Mouse (Mus musculus): ENCODE results near the gene Mpdu1. TPM values are rescaled to one million over a fixed set of nuclear protein-coding genes. Genes with fewer than 3 reads are reported as not detected.
A peak's percentile ranks its signal among the peaks of the same experiment; 100 is the strongest.

The Mpdu1 gene
- polyA plus RNA-seq, 1 experiment, result 65.7 TPM

DNA sequence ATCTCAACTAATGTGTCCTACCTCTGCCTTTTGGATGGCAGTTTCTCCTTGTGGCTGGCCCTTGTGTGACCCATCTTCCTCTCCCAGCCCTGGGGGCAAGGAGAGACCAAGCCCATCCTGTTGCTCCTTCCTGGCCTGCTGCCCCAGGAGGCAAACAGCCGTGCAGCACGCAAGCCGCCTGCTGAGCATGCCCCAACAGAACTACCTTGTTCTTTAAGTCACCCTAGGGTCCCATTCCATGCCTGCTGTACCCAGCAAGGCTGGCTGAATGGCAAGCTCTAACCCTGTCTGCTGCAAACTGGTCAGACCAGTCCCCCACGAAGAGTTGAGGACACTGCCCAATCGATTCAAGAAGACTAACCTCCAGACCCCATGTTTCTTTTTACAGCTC is 6.4 kb downstream of the Mpdu1 start:
- peak overlapping the region; percentile 85 for H3K27ac ChIP-seq (ENCODE audit: insufficient read depth, low read length)
- peaks cover 20% of the 10 kb centered on the region for H3K36me3 ChIP-seq (ENCODE audit: control insufficient read depth, insufficient read depth, low read length, poor library complexity, severe bottlenecking)
- TF ChIP-seq CTCF (IDR thresholded peaks at IDR 0.05; ENCODE audit: low read depth, low read length), result no peak
- no peak for TF ChIP-seq POLR2A (IDR thresholded peaks at IDR 0.05; ENCODE audit: insufficient read depth, low read length)
- TF ChIP-seq EP300 (IDR thresholded peaks at IDR 0.05; ENCODE audit: insufficient read depth, low read depth, low read length), result peak; percentile 93
- no peaks in the 10 kb centered on the region for H3K27me3 ChIP-seq (ENCODE audit: control insufficient read depth, insufficient read depth, low read length, poor library complexity, severe bottlenecking)
- no peaks in the 10 kb centered on the region for H3K9me3 ChIP-seq (replicated peaks; ENCODE audit: control insufficient read depth, insufficient read depth, low read length, poor library complexity, severe bottlenecking)
- H3K4me1 ChIP-seq (ENCODE audit: control insufficient read depth, insufficient read depth, low read length), result no peaks in the 10 kb centered on the region
- peak overlapping the region; percentile 77 for H3K9ac ChIP-seq (ENCODE audit: low read depth, poor library complexity, severe bottlenecking)
- peak overlapping the region; percentile 77 for H3K4me3 ChIP-seq (ENCODE audit: low read depth, low read length)

- Histone ChIP-seq H3K4me3 (ENCODE audit: low read depth, low read length) (peak within 1 kb of the TSS; percentile 77), H3K36me3 (ENCODE audit: control insufficient read depth, insufficient read depth, low read length, poor library complexity, severe bottlenecking) (peaks cover 26% of the 10 kb centered on the region), H3K27me3 (ENCODE audit: control insufficient read depth, insufficient read depth, low read length, poor library complexity, severe bottlenecking) (no peaks in the 10 kb centered on the region), H3K9me3 (replicated peaks; ENCODE audit: control insufficient read depth, insufficient read depth, low read length, poor library complexity, severe bottlenecking) (no peaks in the 10 kb centered on the region), H3K27ac (ENCODE audit: insufficient read depth, low read length) (peak within 1 kb of the TSS; percentile 85), H3K9ac (ENCODE audit: low read depth, poor library complexity, severe bottlenecking) (peak within 1 kb of the TSS; percentile 77), H3K4me1 (ENCODE audit: control insufficient read depth, insufficient read depth, low read length) (no peaks in the 10 kb centered on the region)
- 0 out of 2 replicates have a peak, but pooled peaks have one; percentile 33 for TF ChIP-seq EP300 (IDR thresholded peaks at IDR 0.05; ENCODE audit: insufficient read depth, low read depth, low read length)
- peak; percentile 70 for TF ChIP-seq CTCF (IDR thresholded peaks at IDR 0.05; ENCODE audit: low read depth, low read length)
- peak; percentile 16 for TF ChIP-seq POLR2A (IDR thresholded peaks at IDR 0.05; ENCODE audit: insufficient read depth, low read length)
Measured at GRCm38 (mm10) chr11:69655264-69656064, 7.0 kb downstream of the Mpdu1 start, which contains the start of gene Sox15. Sox15 (plus strand) TSS chr11:69655314.

DNA sequence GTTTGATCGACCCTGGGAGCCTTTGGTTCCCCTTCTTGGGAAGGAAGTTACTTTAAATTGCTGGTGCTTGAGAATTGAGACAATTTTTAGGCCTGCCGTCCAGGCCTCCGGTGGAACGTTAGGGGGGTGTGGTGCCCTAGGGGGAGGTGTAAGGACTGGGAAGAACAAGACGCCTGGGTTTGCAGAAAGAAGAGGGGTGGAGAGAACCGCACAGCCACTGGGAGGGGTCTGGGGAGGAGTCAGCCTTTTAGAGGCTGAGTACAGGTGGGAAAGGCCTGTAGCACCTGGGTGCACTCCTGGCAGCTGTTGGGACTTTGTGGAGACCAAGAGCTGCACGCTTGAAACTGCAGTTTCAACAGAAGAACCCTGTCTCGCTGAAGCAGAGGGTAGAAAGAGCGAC is 7.7 kb downstream of the Mpdu1 start:
- peak overlapping the region; percentile 77 for H3K4me3 ChIP-seq (ENCODE audit: low read depth, low read length)
- peak; percentile 70; the same call in 1 of the 2 replicates for TF ChIP-seq EP300 (IDR thresholded peaks at IDR 0.05; ENCODE audit: insufficient read depth, low read depth, low read length)
- peak; percentile 97 for TF ChIP-seq POLR2A (IDR thresholded peaks at IDR 0.05; ENCODE audit: insufficient read depth, low read length)
- TF ChIP-seq CTCF (IDR thresholded peaks at IDR 0.05; ENCODE audit: low read depth, low read length), result no peak
- no peaks in the 10 kb centered on the region for H3K27me3 ChIP-seq (ENCODE audit: control insufficient read depth, insufficient read depth, low read length, poor library complexity, severe bottlenecking)
- H3K36me3 ChIP-seq (ENCODE audit: control insufficient read depth, insufficient read depth, low read length, poor library complexity, severe bottlenecking), result peaks cover 32% of the 10 kb centered on the region
- H3K9ac ChIP-seq (ENCODE audit: low read depth, poor library complexity, severe bottlenecking), result peak overlapping the region; percentile 77
- H3K9me3 ChIP-seq (replicated peaks; ENCODE audit: control insufficient read depth, insufficient read depth, low read length, poor library complexity, severe bottlenecking), result no peaks in the 10 kb centered on the region
- H3K27ac ChIP-seq (ENCODE audit: insufficient read depth, low read length), result peak overlapping the region; percentile 85
- no peaks in the 10 kb centered on the region for H3K4me1 ChIP-seq (ENCODE audit: control insufficient read depth, insufficient read depth, low read length)

GRCm38 (mm10) chr11:69653399-69653798 is 9.0 kb downstream of the Mpdu1 start:
- Histone ChIP-seq H3K27ac (ENCODE audit: insufficient read depth, low read length) (peak overlapping the region; percentile 85), H3K9me3 (replicated peaks; ENCODE audit: control insufficient read depth, insufficient read depth, low read length, poor library complexity, severe bottlenecking) (no peaks in the 10 kb centered on the region), H3K27me3 (ENCODE audit: control insufficient read depth, insufficient read depth, low read length, poor library complexity, severe bottlenecking) (no peaks in the 10 kb centered on the region), H3K4me3 (ENCODE audit: low read depth, low read length) (no peak overlapping the region), H3K9ac (ENCODE audit: low read depth, poor library complexity, severe bottlenecking) (no peak overlapping the region), H3K4me1 (ENCODE audit: control insufficient read depth, insufficient read depth, low read length) (no peaks in the 10 kb centered on the region), H3K36me3 (ENCODE audit: control insufficient read depth, insufficient read depth, low read length, poor library complexity, severe bottlenecking) (peaks cover 40% of the 10 kb centered on the region)
- TF ChIP-seq CTCF (IDR thresholded peaks at IDR 0.05; ENCODE audit: low read depth, low read length) (no peak), EP300 (IDR thresholded peaks at IDR 0.05; ENCODE audit: insufficient read depth, low read depth, low read length) (no peak), POLR2A (IDR thresholded peaks at IDR 0.05; ENCODE audit: insufficient read depth, low read length) (no peak)

- Histone ChIP-seq H3K4me1 (ENCODE audit: control insufficient read depth, insufficient read depth, low read length) (no peaks in the 10 kb centered on the region), H3K27ac (ENCODE audit: insufficient read depth, low read length) (no peak overlapping the region), H3K9ac (ENCODE audit: low read depth, poor library complexity, severe bottlenecking) (no peak overlapping the region), H3K9me3 (replicated peaks; ENCODE audit: control insufficient read depth, insufficient read depth, low read length, poor library complexity, severe bottlenecking) (no peaks in the 10 kb centered on the region), H3K4me3 (ENCODE audit: low read depth, low read length) (no peak overlapping the region), H3K27me3 (ENCODE audit: control insufficient read depth, insufficient read depth, low read length, poor library complexity, severe bottlenecking) (no peaks in the 10 kb centered on the region), H3K36me3 (ENCODE audit: control insufficient read depth, insufficient read depth, low read length, poor library complexity, severe bottlenecking) (peaks cover 88% of the 10 kb centered on the region)
- TF ChIP-seq CTCF (IDR thresholded peaks at IDR 0.05; ENCODE audit: low read depth, low read length), result no peak
- no peak for TF ChIP-seq EP300 (IDR thresholded peaks at IDR 0.05; ENCODE audit: insufficient read depth, low read depth, low read length)
- TF ChIP-seq POLR2A (IDR thresholded peaks at IDR 0.05; ENCODE audit: insufficient read depth, low read length), result no peak
Measured at GRCm38 (mm10) chr11:69645860-69646259, 16.6 kb downstream of the Mpdu1 start.

DNA sequence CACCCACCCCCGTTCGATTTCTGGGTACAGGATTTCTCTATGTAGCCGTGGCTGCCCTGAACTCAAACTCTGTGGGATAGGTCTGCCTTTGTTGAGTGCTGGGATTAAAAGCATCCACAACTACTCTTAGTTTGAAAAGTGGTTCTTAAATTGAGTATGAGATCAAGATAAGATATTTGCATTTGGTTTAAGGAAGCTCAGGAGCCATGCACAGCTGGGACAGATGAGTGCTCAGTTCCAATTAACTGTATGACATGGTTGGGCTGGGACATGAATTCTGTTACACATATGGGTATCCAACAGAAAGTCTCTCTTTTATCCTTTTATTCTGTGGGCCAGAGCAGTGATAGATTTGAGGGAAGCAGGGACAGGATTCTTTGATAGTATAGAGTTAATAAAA is 27.0 kb downstream of the Mpdu1 start:
- no peaks in the 10 kb centered on the region for H3K9me3 ChIP-seq (replicated peaks; ENCODE audit: control insufficient read depth, insufficient read depth, low read length, poor library complexity, severe bottlenecking)
- H3K4me3 ChIP-seq (ENCODE audit: low read depth, low read length), result no peak overlapping the region
- TF ChIP-seq CTCF (IDR thresholded peaks at IDR 0.05; ENCODE audit: low read depth, low read length) (no peak), EP300 (IDR thresholded peaks at IDR 0.05; ENCODE audit: insufficient read depth, low read depth, low read length) (no peak), POLR2A (IDR thresholded peaks at IDR 0.05; ENCODE audit: insufficient read depth, low read length) (no peak)
- peak overlapping the region; percentile 33 for H3K9ac ChIP-seq (ENCODE audit: low read depth, poor library complexity, severe bottlenecking)
- no peak overlapping the region for H3K27ac ChIP-seq (ENCODE audit: insufficient read depth, low read length)
- peaks cover 49% of the 10 kb centered on the region for H3K36me3 ChIP-seq (ENCODE audit: control insufficient read depth, insufficient read depth, low read length, poor library complexity, severe bottlenecking)
- no peaks in the 10 kb centered on the region for H3K4me1 ChIP-seq (ENCODE audit: control insufficient read depth, insufficient read depth, low read length)
- H3K27me3 ChIP-seq (ENCODE audit: control insufficient read depth, insufficient read depth, low read length, poor library complexity, severe bottlenecking), result no peaks in the 10 kb centered on the region
